Mouse (Mus musculus) hindbrain, embryonic 14.5 days (tissue): Measurements from ENCODE around the gene Tssk4. TPM values are rescaled to one million over a fixed set of nuclear protein-coding genes. Genes with fewer than 3 reads are reported as not detected.

Experiments
- ATAC-seq: fragments of 200-750 bp; cut with Nextera tagmentation; 2 replicates; pipeline ENCODE4 v1.8.0; 2017; ENCODE audit warnings: moderate number of reproducible peaks, mild to moderate bottlenecking, moderate TSS enrichment, moderate library complexity; ENCODE audit not compliant: low FRiP score
- DNase-seq: peaks from one replicate; pipeline ENCODE4 v3.0.0-alpha.2; 2015; ENCODE audit warnings: low spot score
- H3K27ac ChIP-seq: fragments of 300-500 bp; sonication (generic); 2 replicates; pipeline ENCODE4 v1.5.1; 2014; ENCODE audit warnings: mild to moderate bottlenecking, moderate library complexity
- H3K27me3 ChIP-seq: fragments of 300-500 bp; sonication (generic); 2 replicates; pipeline ENCODE4 v1.6.1; 2014; ENCODE audit warnings: mild to moderate bottlenecking, low read length, mixed read lengths; ENCODE audit not compliant: control insufficient read depth, insufficient read depth
- H3K36me3 ChIP-seq: fragments of 300-500 bp; sonication (generic); replicated peaks from 2 replicates; pipeline ENCODE4 v1.6.1; 2014; ENCODE audit not compliant: control insufficient read depth, insufficient read depth
- H3K4me1 ChIP-seq: fragments of 300-500 bp; sonication (generic); replicated peaks from 2 replicates; pipeline ENCODE4 v1.6.1; 2014; ENCODE audit warnings: antibody characterized with exemption, low read length, mixed read lengths; ENCODE audit not compliant: control insufficient read depth, insufficient read depth
- H3K4me2 ChIP-seq: fragments of 300-500 bp; sonication (generic); replicated peaks from 2 replicates; pipeline ENCODE4 v1.6.1; 2014; ENCODE audit warnings: mild to moderate bottlenecking, moderate library complexity
- H3K4me3 ChIP-seq: fragments of 300-500 bp; sonication (generic); replicated peaks from 2 replicates; pipeline ENCODE4 v1.5.1; 2014; ENCODE audit warnings: mild to moderate bottlenecking, low read length
- H3K9ac ChIP-seq: fragments of 300-500 bp; sonication (generic); 2 replicates; pipeline ENCODE4 v1.6.1; 2014
- H3K9me3 ChIP-seq: fragments of 300-500 bp; sonication (generic); 2 replicates; pipeline ENCODE4 v1.6.1; 2016; ENCODE audit warnings: low read length; ENCODE audit not compliant: control insufficient read depth
- WGBS: fragments of 180-500 bp; shearing (Covaris S2); extraction: QIAGEN DNeasy Blood & Tissue Kit; methylation state at CpG from one replicate; pipeline ENCODE4 v1.1.7; 2014; 5-methylcytosine and 5-hydroxymethylcytosine counted together
- polyA plus RNA-seq: library from polyadenylated mRNA; unstranded; fragments of >200 nt; fragmentation: Nextera tagmentation; extraction: Ambion mirVana; gene quantifications from 2 replicates; pipeline ENCODE4 v1.2.1, GENCODE M21; 2014

Gene Tssk4
- 0.31 and 0.33 TPM in 2 replicates for polyA plus RNA-seq

DNA sequence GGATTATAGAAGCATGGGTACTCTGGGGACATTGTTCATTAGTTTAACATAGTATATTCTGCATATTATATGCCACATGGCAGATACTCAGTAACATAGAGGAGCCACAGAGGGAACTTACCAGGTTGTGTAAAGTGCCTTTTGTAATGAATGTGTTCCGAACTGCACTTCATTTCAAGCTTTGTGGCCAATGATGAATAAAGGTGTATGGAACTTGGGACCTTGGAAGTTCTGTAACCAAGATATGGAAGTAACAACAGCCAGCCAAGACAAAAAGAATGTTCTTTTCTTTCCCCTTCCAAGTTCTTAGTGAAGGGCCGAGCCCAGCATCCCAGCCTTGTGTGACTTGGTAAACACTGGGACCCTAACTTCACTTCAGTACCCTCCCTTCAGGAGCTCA, at the start of gene Tssk4:
Gene Tssk4 (plus strand): TSS at position 301 of the 400 bp plus-strand sequence.
- Histone ChIP-seq H3K4me1 (peaks cover 3% of the 10 kb centered on the region; the same call in 1 of the 2 replicates), H3K36me3 (no peaks in the 10 kb centered on the region; the same call in 1 of the 2 replicates)
- no peak for DNase-seq

DNA sequence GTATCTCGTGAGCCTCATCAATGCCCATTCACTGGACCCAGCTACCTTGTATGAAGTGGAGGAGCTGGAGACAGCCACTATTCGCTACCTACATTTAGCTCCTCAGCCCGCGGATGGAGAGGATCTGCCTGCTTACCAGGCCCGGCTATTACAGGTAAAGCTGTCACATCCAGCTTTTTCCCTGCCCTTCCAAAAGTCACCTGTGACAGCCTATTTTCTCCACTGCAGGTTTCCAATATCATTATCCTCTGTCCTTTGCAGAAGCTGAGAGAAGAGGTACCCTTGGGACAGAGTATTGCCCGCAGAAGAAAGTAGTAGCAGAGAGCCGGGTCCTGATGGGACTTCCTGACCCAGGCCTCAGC, 46.7 kb upstream of the Tssk4 start, which contains the start of gene Irf9:
Gene Irf9 (plus strand): TSS at position 301 of the 362 bp plus-strand sequence.
- DNase-seq (no peak), ATAC-seq (no peak)
- no peak within 1 kb of the TSS; the same call in 1 of the 2 replicates for H3K4me3 ChIP-seq
- no peak within 1 kb of the TSS for H3K9ac ChIP-seq
- H3K27me3 ChIP-seq, result no peaks in the 10 kb centered on the region
- H3K27ac ChIP-seq, result 0 out of 2 replicates have a peak within 1 kb of the TSS, but pooled peaks have one; percentile 15
- peaks cover 82% of the 10 kb centered on the region for H3K36me3 ChIP-seq
- whole genome bisulfite sequencing, result 86% methylated on average over 7 of the region's 7 CpGs
- H3K9me3 ChIP-seq, result no peaks in the 10 kb centered on the region
- peak within 1 kb of the TSS; percentile 33 for H3K4me2 ChIP-seq
- H3K4me1 ChIP-seq, result no peaks in the 10 kb centered on the region

More for the DNA sequence above, at the start of gene Tssk4:
- no peak for ATAC-seq
- H3K27ac ChIP-seq, result no peak within 1 kb of the TSS
- H3K4me3 ChIP-seq, result no peak within 1 kb of the TSS
- no peaks in the 10 kb centered on the region for H3K27me3 ChIP-seq
- H3K4me2 ChIP-seq, result no peak within 1 kb of the TSS
- H3K9me3 ChIP-seq, result no peaks in the 10 kb centered on the region
- 95% methylated on average over 2 of the region's 2 CpGs for WGBS
- no peak within 1 kb of the TSS for H3K9ac ChIP-seq

DNA sequence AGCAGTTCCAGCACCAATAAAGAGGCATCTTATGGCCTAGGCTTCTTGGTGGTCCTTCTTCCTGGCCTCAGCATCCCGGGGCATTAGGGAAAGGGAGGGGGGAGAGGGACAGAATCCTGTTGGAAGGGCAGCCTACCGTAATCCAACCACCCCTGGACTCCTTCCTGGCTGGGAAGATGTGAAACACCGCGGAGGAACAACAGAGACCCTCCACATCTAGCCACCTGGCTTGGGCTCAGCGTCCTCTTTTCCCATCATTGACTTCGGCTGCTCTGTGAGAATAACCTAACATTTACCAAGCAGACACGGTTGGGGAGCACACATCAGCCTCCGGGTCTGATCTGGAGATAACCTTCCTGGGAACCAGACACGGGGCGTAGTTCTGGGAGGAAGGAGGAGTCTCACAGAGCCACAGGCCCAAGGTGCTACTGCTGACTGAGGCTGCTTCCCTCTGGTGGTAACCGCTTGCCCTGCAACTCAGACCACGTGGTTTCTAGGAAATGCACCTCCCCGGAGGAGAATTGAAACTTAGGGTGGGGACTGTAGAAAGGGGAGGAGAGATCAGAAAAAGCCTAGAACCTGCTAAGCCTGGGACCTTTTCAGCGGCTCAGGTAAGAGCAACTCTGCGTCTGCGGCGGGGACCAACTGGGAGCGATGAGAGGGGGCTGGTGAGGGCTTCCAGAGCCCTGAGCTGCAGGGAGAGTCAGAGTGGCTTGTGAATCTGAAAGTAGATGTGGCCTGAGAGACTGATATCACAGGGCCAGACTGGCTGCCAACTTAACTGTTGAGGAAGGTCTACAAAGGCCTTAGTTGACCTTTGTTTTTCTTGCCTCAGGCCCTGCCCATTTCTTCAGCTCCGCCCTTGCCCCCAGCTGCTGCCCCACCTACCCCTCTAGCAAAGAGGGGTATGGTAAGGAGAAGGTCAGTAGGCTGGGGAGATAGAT, 46.1 kb upstream of the Tssk4 start:
- Histone ChIP-seq H3K27me3 (no peaks in the 10 kb centered on the region), H3K4me1 (no peaks in the 10 kb centered on the region), H3K4me2 (peak overlapping the region; percentile 33), H3K4me3 (no peak overlapping the region; the same call in 1 of the 2 replicates), H3K27ac (0 out of 2 replicates have a peak overlapping the region, but pooled peaks have one; percentile 15), H3K9me3 (no peaks in the 10 kb centered on the region), H3K36me3 (peaks cover 82% of the 10 kb centered on the region), H3K9ac (no peak overlapping the region)
- WGBS, result 22% methylated on average over 19 of the region's 19 CpGs
- DNase-seq (peak; percentile 74), ATAC-seq (peak; percentile 86)

DNA sequence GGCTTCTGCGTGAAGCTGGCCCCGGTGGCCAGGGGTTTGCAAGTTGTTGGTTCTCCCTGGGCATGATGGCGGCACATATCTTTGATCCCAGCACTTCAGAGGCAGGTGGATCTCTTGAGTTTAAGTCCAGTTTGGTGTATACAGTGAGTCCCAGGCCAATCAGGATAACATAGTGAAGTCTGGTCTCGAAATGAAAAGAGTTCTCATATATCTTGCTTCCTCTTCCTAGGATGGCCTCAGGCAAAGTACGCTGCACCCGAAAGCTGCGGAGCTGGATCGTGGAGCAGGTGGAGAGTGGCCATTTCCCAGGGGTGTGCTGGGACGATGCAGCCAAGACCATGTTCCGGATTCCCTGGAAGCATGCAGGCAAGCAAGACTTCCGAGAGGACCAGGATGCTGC, 45.2 kb upstream of the Tssk4 start:
- no peak overlapping the region for H3K4me3 ChIP-seq
- H3K27ac ChIP-seq, result no peak overlapping the region
- DNase-seq (no peak), ATAC-seq (no peak)
- 91% methylated on average over 11 of the region's 11 CpGs for WGBS
- H3K9me3 ChIP-seq, result no peaks in the 10 kb centered on the region
- no peaks in the 10 kb centered on the region for H3K4me1 ChIP-seq
- H3K36me3 ChIP-seq, result peaks cover 82% of the 10 kb centered on the region
- H3K9ac ChIP-seq, result no peak overlapping the region
- H3K27me3 ChIP-seq, result no peaks in the 10 kb centered on the region
- H3K4me2 ChIP-seq, result peak overlapping the region; percentile 33; the same call in 1 of the 2 replicates

DNA sequence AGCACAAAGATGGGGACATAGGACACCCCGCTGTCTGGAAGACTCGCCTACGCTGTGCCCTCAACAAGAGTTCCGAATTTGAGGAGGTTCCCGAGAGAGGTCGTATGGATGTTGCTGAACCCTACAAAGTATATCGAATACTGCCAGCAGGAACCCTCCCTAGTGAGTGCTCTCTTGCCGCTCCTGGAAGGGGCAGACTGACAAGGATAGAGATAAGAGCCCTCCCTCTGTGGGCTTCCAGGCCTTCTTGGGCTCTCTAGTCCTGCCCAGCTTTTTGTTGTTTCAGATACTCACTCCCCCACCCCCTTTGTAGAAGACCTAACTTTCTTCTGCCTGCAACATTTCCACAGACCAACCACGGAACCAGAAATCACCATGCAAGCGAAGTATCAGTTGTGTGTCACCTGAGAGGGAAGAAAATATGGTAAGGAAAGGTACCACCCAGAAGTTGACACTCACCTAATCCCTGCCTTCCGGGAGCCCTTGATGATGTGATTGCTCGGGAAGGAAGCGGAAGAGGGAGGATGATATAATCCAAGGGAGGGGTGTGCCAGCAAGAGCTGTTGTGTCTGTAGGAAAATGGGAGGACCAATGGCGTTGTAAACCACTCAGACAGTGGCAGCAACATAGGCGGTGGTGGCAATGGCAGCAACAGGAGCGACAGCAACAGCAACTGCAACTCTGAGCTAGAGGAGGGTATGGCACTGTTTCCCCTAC, 44.1 kb upstream of the Tssk4 start:
- Histone ChIP-seq H3K36me3 (peaks cover 79% of the 10 kb centered on the region), H3K4me3 (no peak overlapping the region), H3K27me3 (no peaks in the 10 kb centered on the region), H3K9ac (no peak overlapping the region), H3K4me2 (no peak overlapping the region), H3K27ac (no peak overlapping the region), H3K9me3 (no peaks in the 10 kb centered on the region), H3K4me1 (no peaks in the 10 kb centered on the region)
- no peak for DNase-seq
- WGBS, result 94% methylated on average over 16 of the region's 16 CpGs
- no peak for ATAC-seq

DNA sequence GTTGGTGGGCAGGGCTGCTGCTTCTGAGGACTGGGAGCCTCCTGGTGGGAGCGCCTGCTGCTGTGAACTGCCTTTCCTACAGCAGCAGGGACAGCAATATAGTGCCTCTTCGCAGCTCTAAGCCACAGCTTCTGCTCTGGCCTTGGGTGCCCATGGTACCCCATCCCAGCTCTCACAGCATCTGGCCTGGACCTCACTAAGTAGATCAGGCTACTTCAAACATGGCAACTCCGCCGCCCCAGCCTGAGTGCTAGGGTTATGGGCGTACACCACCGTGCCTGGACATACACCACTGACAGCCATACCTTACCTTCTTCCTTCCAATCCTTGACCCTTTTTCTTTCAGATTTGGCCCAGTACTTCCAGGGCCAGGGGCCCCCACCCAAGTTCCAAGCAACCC, 41.6 kb upstream of the Tssk4 start:
- no peaks in the 10 kb centered on the region for H3K9me3 ChIP-seq
- no peak overlapping the region for H3K27ac ChIP-seq
- H3K27me3 ChIP-seq, result no peaks in the 10 kb centered on the region
- H3K4me3 ChIP-seq, result no peak overlapping the region
- H3K36me3 ChIP-seq, result peaks cover 56% of the 10 kb centered on the region
- H3K4me2 ChIP-seq, result no peak overlapping the region
- no peak for DNase-seq
- no peak for ATAC-seq
- H3K4me1 ChIP-seq, result no peaks in the 10 kb centered on the region
- WGBS, result 100% methylated on average over 6 of the region's 6 CpGs
- no peak overlapping the region for H3K9ac ChIP-seq

DNA sequence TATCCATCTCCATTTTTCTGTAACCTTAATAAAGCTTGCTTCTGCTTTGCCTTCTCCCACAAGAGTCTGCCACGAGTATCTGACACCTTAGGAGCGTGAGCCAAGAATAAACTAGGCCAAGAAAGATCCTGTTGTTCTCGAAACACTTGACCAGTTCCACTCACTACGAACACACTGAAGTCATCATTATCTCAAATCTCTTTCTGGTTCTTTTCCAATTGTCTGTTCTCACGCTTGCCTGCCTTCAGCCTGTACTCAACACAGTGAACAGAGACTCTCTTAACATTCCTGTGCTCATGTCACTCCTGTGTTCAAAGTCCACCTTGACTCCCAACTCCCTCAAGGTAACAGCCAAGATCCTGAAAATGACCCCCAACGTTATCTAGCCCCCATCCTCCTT, 36.6 kb upstream of the Tssk4 start:
- Histone ChIP-seq H3K27me3 (no peaks in the 10 kb centered on the region), H3K9me3 (no peaks in the 10 kb centered on the region), H3K36me3 (peaks cover 24% of the 10 kb centered on the region), H3K4me1 (no peaks in the 10 kb centered on the region), H3K27ac (no peak overlapping the region), H3K4me3 (no peak overlapping the region), H3K9ac (no peak overlapping the region), H3K4me2 (no peak overlapping the region)
- WGBS, result 75% methylated on average over 6 of the region's 6 CpGs
- DNase-seq, result no peak
- no peak for ATAC-seq

DNA sequence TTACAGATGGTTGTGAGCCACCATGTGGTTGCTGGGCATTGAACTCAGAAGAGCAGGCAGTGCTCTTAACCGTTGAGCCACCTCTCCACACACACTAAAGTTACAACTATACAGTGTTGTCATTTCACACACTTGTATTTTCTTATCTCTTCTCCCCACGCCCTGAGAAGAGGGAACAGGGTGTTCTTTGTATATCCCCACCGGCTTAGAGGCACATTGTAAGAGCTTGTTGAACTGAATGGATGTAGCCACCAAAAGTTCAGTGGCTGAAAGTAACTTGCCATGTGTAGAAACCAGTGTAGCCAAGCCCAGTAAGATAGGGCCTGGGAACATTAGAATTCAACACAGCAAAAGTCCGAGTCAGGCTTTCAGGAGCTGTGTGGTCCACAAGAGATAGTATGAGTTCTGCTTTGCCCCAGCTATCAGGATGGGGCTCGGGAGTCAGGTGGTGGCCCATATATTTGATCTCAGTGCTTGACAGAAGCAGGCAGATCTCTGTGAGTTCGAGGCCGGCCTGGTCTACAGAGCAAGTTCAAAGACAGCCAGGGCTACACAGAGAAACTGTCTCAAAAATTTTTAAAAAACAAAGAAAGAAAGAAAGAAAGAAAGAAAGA, 35.3 kb upstream of the Tssk4 start:
- ATAC-seq (no peak), DNase-seq (no peak)
- no peak overlapping the region for H3K27ac ChIP-seq
- peaks cover 11% of the 10 kb centered on the region for H3K36me3 ChIP-seq
- no peak overlapping the region for H3K9ac ChIP-seq
- no peaks in the 10 kb centered on the region for H3K4me1 ChIP-seq
- H3K4me3 ChIP-seq, result no peak overlapping the region
- H3K4me2 ChIP-seq, result no peak overlapping the region
- no peaks in the 10 kb centered on the region for H3K27me3 ChIP-seq
- H3K9me3 ChIP-seq, result no peaks in the 10 kb centered on the region
- WGBS, result 85% methylated on average over 7 of the region's 7 CpGs

DNA sequence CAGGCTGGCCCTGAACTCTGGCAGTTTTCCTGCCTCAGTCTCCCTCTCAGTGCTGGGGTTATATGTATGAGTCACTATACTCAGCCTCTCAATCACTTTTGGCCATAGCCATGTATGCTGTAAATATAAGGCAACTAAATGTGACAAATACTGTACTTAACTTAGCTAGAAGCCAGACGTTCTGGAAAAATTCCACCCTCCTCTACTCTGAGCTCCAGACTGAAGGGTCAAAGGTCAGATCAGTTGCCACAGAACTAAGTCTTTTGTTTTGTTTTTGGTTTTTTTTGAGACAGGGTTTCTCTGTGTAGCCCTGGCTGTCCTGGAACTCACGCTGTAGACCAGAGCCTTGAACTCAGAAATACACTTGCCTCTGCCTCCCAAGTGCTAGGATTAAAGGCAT, 34.1 kb upstream of the Tssk4 start:
- Histone ChIP-seq H3K27me3 (no peaks in the 10 kb centered on the region), H3K27ac (no peak overlapping the region), H3K4me2 (no peak overlapping the region), H3K4me3 (no peak overlapping the region), H3K9ac (no peak overlapping the region), H3K4me1 (no peaks in the 10 kb centered on the region), H3K9me3 (no peaks in the 10 kb centered on the region), H3K36me3 (peaks cover 2% of the 10 kb centered on the region; the same call in 1 of the 2 replicates)
- ATAC-seq (no peak), DNase-seq (no peak)
- 46% methylated on average over 2 of the region's 2 CpGs for WGBS
